Mouse (Mus musculus) right cerebral cortex, postnatal 36 days (tissue): ENCODE results near the gene Usp54.
A peak's percentile ranks its signal among the peaks of the same experiment; 100 is the strongest.
"Not testable (repeated sequence)": the region's sequence is repeated elsewhere in the genome, so short reads cannot be mapped to it uniquely, and the experiment has no call there.

Source experiments
- DNase-seq, 2 experiments: peaks; one replicate each; pipeline ENCODE4 v3.0.0; 2022; ENCODE audit warnings: low spot score in 2 of 2, mixed read lengths in 1 of 2

Usp54 gene

DNA sequence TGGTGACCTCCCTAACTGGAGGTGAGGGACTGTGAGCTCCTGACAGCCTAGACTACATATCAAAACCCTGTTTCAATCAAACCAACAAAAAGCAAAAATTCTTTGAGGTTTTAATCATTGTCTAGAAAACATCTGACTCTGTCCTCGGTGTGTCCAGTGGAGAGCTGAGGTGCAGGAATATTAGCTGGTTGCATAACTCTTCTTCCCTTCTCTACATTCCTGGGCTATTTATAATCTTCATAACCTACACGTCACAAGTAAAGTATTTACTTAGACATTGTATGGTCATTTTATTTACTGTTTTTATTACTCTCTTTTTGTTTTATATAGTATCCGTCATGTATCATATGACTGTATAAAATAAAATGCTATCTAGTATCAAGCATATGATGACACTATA is 31.3 kb downstream of the Usp54 start:
- no peak for DNase-seq

- DNase-seq = no peak
These were observed 33.3 kb downstream of the Usp54 start for GRCm38 (mm10) chr14:20607396-20608126.

DNA sequence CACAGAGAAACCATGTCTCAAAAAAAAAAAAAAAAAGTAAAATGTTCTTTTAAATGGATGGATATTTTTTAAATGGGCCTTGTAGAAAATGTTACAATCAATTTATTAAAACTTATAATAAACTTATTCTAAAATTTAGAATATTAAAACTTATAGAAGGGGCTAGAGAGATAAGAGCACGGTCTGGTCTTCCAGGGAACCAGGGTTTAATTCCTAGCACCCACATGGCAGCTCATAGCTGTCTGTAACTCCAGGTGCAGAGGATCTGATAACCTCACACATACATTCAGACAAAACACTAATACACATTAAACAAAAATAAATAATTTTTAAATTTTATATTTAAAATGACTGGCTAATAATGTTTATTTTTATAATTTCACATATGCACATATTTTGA is 39.6 kb downstream of the Usp54 start:
- DNase-seq = no peak

- no peak for DNase-seq
These were observed 40.7 kb downstream of the Usp54 start for GRCm38 (mm10) chr14:20600203-20600602.

DNA sequence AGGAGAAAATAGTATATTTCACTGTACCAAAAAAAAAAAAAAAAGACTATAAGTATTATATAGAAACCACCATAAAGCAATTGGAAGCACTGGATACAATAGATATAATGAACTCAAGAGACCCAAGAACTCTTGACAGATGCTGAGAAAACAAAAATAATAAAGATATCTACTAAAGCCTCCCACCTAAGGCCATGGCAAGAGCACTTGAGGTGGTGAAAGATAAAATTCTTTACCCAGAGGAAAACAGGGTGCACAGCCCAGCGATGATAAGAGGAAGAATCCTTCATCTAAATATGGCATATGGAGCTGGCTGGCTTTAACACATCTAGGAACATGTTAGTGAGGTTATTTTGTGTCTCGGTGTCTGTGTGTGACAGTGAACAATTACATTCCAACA is 41.3 kb downstream of the Usp54 start:
- no peak for DNase-seq

DNA sequence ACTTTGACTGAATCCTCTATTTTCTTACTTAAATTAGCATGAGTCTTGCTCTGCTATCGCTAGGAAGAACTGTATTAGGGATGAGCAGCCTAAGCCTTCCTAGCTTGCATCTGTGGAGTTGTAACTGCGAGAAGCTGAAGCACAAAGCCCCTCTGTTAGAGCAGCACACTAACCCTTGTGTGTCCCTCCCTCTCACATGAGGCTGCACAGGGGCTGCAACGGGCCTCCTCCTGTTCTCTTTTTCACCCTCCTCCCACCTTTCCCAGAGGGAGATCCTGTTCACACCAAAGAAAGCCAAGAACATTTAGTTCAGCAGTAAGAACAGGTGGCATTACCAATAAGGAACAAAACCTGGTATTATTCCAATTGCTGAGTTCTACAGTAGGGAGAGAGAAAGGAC is 45.1 kb downstream of the Usp54 start:
- peak; percentile 59 to 70 for DNase-seq

DNA sequence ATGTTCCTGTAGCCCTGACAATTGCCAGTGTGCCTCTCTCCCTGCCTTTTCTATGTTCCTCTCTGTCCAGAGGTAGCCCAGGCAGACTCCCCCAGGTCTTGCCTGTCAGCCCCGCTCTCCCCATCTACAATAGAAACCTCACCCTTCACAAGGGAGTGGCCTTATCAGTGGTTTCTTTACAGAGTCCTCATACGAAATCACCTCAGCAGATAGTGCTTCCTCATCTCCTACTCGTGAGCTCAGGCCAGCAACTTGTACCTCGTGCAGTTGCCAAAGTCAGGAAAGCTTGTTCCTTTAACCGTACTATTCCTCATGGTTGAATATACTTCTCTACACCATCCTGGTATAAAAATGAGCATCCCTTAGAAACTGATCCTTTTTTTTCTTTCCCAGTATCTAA is 53.4 kb downstream of the Usp54 start:
- no peak for DNase-seq

DNA sequence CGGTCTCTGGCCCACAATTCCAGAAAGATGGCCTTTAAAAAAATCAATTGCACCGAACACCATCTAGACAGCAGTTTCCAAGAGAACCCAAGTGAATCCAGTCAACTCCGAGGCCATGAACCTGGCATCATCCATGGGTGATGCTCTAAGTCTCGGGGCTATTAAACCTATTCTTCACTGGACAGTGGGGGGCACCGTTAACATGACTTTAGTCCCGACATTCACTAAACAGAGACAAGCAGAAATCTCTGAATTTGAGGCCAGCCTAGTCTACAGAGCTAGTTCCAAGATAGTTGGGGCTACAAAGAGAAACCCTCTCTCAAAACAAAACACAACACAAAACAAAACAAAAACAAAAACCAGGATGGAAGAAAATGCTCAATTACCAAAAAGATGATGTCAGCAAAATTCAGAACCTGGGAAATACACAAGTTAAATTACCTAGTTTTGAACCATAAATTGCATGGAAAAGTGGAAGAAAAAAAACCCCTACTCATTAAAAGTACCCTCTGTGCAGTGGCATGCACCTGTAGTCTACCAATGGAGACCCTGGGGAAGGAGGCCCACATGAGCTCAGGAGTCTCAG is 61.9 kb downstream of the Usp54 start:
- DNase-seq = no peak

GRCm38 (mm10) chr14:20576179-20576578 is 64.7 kb downstream of the Usp54 start:
- DNase-seq = peak; percentile 52 to 63

- DNase-seq = not testable (repeated sequence)
These were observed 67.7 kb downstream of the Usp54 start for GRCm38 (mm10) chr14:20573196-20573595.

GRCm38 (mm10) chr14:20565256-20566021 is 75.4 kb downstream of the Usp54 start:
- DNase-seq = no peak

DNA sequence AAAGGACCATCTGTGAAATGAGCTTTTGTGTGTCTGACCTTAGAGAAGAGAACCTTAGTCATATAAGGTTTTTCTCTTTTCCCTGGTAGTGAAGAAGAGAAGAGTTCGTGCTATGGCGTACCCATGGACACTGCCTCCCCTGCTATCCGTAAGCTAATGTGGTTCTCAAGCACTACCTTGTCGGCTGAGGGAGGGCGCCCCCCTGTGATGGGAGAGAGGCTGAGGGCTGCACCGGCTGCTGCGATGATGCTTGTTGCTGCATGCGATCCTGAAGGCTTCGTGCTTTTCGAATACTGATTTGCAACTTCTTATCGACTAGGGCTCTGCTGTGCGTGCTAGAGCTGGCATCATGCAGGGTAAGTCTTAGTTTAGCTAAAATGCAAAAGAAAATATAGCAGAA is 76.2 kb downstream of the Usp54 start:
- no peak for DNase-seq

DNA sequence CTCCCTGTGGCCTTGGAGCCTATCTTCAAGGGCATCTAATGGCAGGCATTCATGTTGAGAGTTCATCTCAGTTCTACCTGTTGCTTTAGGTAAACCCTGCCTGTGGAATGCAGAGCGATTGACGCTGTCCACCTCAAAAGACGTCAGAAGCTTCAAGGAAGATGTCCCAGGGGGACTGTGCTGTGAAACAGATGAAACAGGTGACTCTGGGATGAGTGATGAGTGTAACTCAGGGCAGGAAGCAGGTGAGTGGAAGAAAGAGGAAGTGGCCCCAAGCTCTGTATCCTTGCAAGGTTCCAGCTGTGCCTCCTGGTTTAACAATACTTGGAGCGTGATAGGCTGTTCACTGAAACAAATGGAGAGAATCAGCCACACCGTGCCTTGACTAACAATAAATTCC is 79.0 kb downstream of the Usp54 start:
- DNase-seq = no peak

DNA sequence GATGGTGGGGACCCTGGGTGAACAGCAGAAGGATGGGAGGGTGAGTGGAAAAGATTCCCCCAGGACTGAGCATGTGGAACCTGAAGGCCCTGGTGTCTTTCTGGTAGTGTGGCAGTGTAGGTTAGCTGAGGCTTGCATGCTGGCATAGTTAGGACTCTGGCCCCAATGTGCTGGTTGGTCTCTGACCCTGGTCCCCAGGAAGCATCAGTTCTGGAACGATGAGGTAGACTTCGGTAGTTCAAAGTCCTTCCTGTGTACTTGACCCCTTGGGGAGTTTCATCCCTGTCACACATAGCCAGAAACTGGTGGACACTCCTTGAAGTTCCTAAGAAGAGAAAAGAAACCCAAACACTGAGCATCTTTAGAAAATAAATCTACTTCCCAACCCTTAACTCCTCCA is 90.7 kb downstream of the Usp54 start:
- no peak for DNase-seq

DNA sequence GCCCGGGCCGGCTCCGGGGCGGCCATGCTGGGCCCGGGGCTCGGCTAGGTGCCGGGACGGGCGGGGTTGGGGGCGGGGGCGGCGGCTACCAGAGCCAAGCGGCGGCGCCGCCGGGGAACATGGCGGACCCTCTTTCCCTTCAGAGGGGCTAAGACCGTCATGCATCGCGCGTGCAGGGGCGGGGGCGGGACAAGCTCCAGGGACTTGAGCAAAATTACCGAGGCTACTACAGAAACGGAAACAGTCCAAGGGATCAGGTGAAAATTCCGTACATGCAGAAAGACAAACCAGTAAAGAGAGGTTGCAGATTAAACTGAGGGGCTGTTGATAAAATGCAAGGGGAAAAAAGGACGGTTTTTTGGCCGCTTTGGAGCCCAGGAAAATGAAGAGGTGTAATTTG is 94.4 kb downstream of the Usp54 start, which contains the start of gene Ppp3cb:
TSS of gene Ppp3cb (minus strand) at position 159 of the 400 bp plus-strand sequence.
- peak; percentile 66 to 78 for DNase-seq

- DNase-seq = peak; percentile 74 to 79
These were observed 95.1 kb downstream of the Usp54 start for GRCm38 (mm10) chr14:20545529-20546331.

- DNase-seq = no peak
These were observed 96.1 kb downstream of the Usp54 start for GRCm38 (mm10) chr14:20544467-20545411.

- DNase-seq = no peak
These were observed 111.2 kb downstream of the Usp54 start for GRCm38 (mm10) chr14:20529643-20530042.

DNA sequence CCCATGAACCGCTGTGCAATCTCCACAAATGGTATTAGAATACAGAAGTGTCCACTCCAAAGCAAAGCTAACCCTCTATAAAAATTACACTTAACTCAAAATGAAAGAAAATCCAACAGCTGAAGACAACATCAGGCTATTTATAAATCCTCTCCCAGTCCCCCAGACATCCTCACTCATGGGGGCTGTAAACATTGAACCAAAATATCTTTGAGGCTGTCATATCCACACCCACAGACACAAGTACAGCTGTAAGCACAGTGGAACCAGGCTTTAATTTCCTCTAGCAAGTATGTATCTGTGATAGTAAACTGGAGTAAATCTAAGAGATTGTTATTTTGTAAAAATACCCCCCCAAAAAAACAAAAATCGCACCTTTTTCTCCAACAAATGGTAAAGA is 120.7 kb downstream of the Usp54 start:
- DNase-seq = no peak

DNA sequence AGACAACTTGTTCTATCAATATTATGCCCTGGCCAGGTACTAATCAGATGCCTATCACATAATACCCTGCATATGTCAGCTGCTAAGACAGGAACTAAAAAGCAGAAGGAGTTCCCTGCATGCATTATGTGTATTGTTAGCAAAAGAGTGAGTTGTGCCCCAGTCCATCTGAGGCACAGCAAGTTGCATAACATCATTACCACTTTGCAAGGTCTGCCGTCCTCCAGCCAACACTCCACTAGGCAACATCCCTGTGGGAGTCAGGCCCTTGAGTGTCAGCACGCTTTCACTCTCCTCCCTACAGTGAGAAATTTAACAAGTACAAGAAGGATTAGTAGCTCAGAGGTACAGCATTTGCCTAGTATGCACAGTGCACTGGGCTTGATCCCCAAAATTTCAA is 132.4 kb downstream of the Usp54 start:
- DNase-seq = no peak

DNA sequence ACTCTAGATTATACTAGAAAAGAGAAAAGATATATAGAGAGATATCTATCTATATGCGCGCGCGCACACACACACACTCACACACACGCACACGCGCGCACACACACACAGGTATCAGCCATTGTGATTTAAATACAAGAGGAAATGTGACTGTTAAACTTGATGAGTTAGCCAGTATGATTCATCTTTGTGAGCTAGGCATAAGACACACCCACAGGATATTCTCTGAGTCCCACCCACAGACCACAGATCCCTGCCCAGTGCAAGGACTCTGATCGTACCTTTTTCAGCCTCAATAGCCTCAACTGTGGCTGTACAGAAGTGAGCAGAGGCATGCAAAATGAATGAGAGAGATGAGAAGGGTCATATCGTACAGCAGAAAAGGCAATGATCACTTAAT is 137.9 kb downstream of the Usp54 start:
- DNase-seq = no peak
